Mouse (Mus musculus) liver, embryonic 11.5 days (tissue): ENCODE data around the gene Sept4. TPM values are rescaled to one million over a fixed set of nuclear protein-coding genes. Genes with fewer than 3 reads are reported as not detected.

Experiments
- ATAC-seq: fragments of 200-750 bp; cut with Nextera tagmentation; replicated peaks from 2 replicates; pipeline ENCODE4 v1.8.0; 2017; ENCODE audit warnings: moderate number of reproducible peaks, mild to moderate bottlenecking, moderate TSS enrichment, moderate library complexity; ENCODE audit not compliant: low FRiP score
- DNase-seq: peaks from one replicate; pipeline ENCODE4 v3.0.0-alpha.2; 2017; ENCODE audit warnings: low spot score
- H3K27ac ChIP-seq: fragments of 300-500 bp; sonication (generic); 2 replicates; pipeline ENCODE4 v1.5.1; 2014; ENCODE audit warnings: mild to moderate bottlenecking, low read depth, low read length, control low read depth
- H3K27me3 ChIP-seq: fragments of 300-500 bp; sonication (generic); replicated peaks from 2 replicates; pipeline ENCODE4 v1.6.1; 2014; ENCODE audit warnings: low read length, mixed read lengths; ENCODE audit not compliant: control insufficient read depth, insufficient read depth
- H3K36me3 ChIP-seq: fragments of 300-500 bp; sonication (generic); 2 replicates; pipeline ENCODE4 v1.6.1; 2014; ENCODE audit warnings: mild to moderate bottlenecking, low read length, moderate library complexity, mixed read lengths; ENCODE audit not compliant: control insufficient read depth, insufficient read depth
- H3K4me1 ChIP-seq: fragments of 300-500 bp; sonication (generic); replicated peaks from 2 replicates; pipeline ENCODE4 v1.6.1; 2014; ENCODE audit warnings: low read length, mixed read lengths; ENCODE audit not compliant: control insufficient read depth, insufficient read depth
- H3K4me2 ChIP-seq: fragments of 300-500 bp; sonication (generic); 2 replicates; pipeline ENCODE4 v1.6.1; 2014; ENCODE audit warnings: mild to moderate bottlenecking, control low read depth, moderate library complexity
- H3K4me3 ChIP-seq: fragments of 300-500 bp; sonication (generic); 2 replicates; pipeline ENCODE4 v1.5.1; 2014; ENCODE audit warnings: low read depth, low read length, control low read depth
- H3K9ac ChIP-seq: fragments of 300-500 bp; sonication (generic); 2 replicates; pipeline ENCODE4 v1.6.1; 2014; ENCODE audit warnings: low read depth, low read length, control low read depth
- H3K9me3 ChIP-seq: fragments of 300-500 bp; sonication (generic); 2 replicates; pipeline ENCODE4 v1.6.1; 2016; ENCODE audit warnings: low read length, inconsistent platforms, mixed read lengths; ENCODE audit not compliant: control insufficient read depth
- WGBS: fragments of 180-500 bp; shearing (Covaris S2); extraction: QIAGEN DNeasy Blood & Tissue Kit; methylation state at CpG from one replicate; pipeline ENCODE4 v1.1.7; 2014; 5-methylcytosine and 5-hydroxymethylcytosine counted together
- polyA plus RNA-seq: library from polyadenylated mRNA; unstranded; fragments of >200 nt; fragmentation: Nextera tagmentation; extraction: Ambion mirVana; gene quantifications from 2 replicates; pipeline ENCODE4 v1.2.1, GENCODE M21; 2014

The Sept4 gene
- polyA plus RNA-seq, 1 experiment from 2014 or later: 12.8 TPM

GRCm38 (mm10) chr11:87542906-87543305, 25.8 kb upstream of the Sept4 start:
- ATAC-seq (no peak), DNase-seq (no peak)
- Histone ChIP-seq H3K9me3 (no peaks in the 10 kb centered on the region), H3K9ac (no peak overlapping the region), H3K27ac (no peak overlapping the region), H3K4me1 (no peaks in the 10 kb centered on the region), H3K36me3 (no peaks in the 10 kb centered on the region), H3K4me2 (no peak overlapping the region), H3K4me3 (no peak overlapping the region), H3K27me3 (no peaks in the 10 kb centered on the region)
- 47% methylated on average over 3 of the region's 3 CpGs for WGBS

GRCm38 (mm10) chr11:87553342-87553741, 15.4 kb upstream of the Sept4 start:
- Histone ChIP-seq H3K4me3 (no peak overlapping the region), H3K27ac (no peak overlapping the region), H3K4me2 (no peak overlapping the region), H3K4me1 (no peaks in the 10 kb centered on the region; the same call in 1 of the 2 replicates), H3K9me3 (no peaks in the 10 kb centered on the region), H3K27me3 (no peaks in the 10 kb centered on the region), H3K9ac (no peak overlapping the region), H3K36me3 (no peaks in the 10 kb centered on the region)
- DNase-seq (no peak), ATAC-seq (no peak)
- 65% methylated on average over 4 of the region's 4 CpGs for WGBS

- H3K4me3 ChIP-seq: no peak overlapping the region
- H3K4me1 ChIP-seq: no peaks in the 10 kb centered on the region; the same call in 1 of the 2 replicates
- no peak overlapping the region for H3K4me2 ChIP-seq
- no peaks in the 10 kb centered on the region for H3K9me3 ChIP-seq
- 68% methylated on average over 5 of the region's 5 CpGs for WGBS
- H3K27me3 ChIP-seq: no peaks in the 10 kb centered on the region
- DNase-seq (no peak), ATAC-seq (no peak)
- no peaks in the 10 kb centered on the region for H3K36me3 ChIP-seq
- H3K9ac ChIP-seq: no peak overlapping the region
- no peak overlapping the region for H3K27ac ChIP-seq
Observed at GRCm38 (mm10) chr11:87554386-87554785, 14.3 kb upstream of the Sept4 start.

- WGBS: 35% methylated on average over 2 of the region's 2 CpGs
- Histone ChIP-seq H3K4me3 (no peak overlapping the region), H3K27ac (no peak overlapping the region), H3K4me1 (no peaks in the 10 kb centered on the region; the same call in 1 of the 2 replicates), H3K27me3 (no peaks in the 10 kb centered on the region), H3K9ac (0 out of 2 replicates have a peak overlapping the region, but pooled peaks have one; percentile 16), H3K36me3 (no peaks in the 10 kb centered on the region), H3K4me2 (no peak overlapping the region), H3K9me3 (no peaks in the 10 kb centered on the region)
- DNase-seq: no peak
- no peak for ATAC-seq
Observed at GRCm38 (mm10) chr11:87555106-87555703, 13.5 kb upstream of the Sept4 start.

GRCm38 (mm10) chr11:87561208-87561607, 7.5 kb upstream of the Sept4 start:
- ATAC-seq (no peak), DNase-seq (no peak)
- no peak overlapping the region for H3K9ac ChIP-seq
- 59% methylated on average over 6 of the region's 6 CpGs for WGBS
- H3K36me3 ChIP-seq: no peaks in the 10 kb centered on the region
- H3K4me3 ChIP-seq: no peak overlapping the region
- H3K4me1 ChIP-seq: no peaks in the 10 kb centered on the region; the same call in 1 of the 2 replicates
- H3K9me3 ChIP-seq: no peaks in the 10 kb centered on the region
- H3K27me3 ChIP-seq: no peaks in the 10 kb centered on the region
- H3K4me2 ChIP-seq: no peak overlapping the region
- H3K27ac ChIP-seq: no peak overlapping the region

- Histone ChIP-seq H3K27me3 (no peaks in the 10 kb centered on the region), H3K9me3 (no peaks in the 10 kb centered on the region), H3K4me3 (no peak within 1 kb of the TSS), H3K36me3 (no peaks in the 10 kb centered on the region), H3K27ac (no peak within 1 kb of the TSS), H3K9ac (no peak within 1 kb of the TSS), H3K4me1 (peaks cover 2% of the 10 kb centered on the region; the same call in 1 of the 2 replicates), H3K4me2 (no peak within 1 kb of the TSS)
- ATAC-seq (no peak), DNase-seq (no peak)
- 61% methylated on average over 3 of the region's 3 CpGs for WGBS
Observed at GRCm38 (mm10) chr11:87566501-87566900, 2.2 kb upstream of the Sept4 start, which contains the start of gene Gm11492. TSS of gene Gm11492 (plus strand) at chr11:87566653.

GRCm38 (mm10) chr11:87570743-87571142, 2.0 kb downstream of the Sept4 start:
- Histone ChIP-seq H3K9me3 (no peaks in the 10 kb centered on the region), H3K4me2 (no peak overlapping the region), H3K4me1 (peaks cover 2% of the 10 kb centered on the region; the same call in 1 of the 2 replicates), H3K4me3 (no peak overlapping the region), H3K9ac (no peak overlapping the region), H3K36me3 (no peaks in the 10 kb centered on the region), H3K27me3 (no peaks in the 10 kb centered on the region), H3K27ac (no peak overlapping the region)
- DNase-seq (no peak), ATAC-seq (no peak)
- WGBS: 47% methylated on average over 5 of the region's 5 CpGs

GRCm38 (mm10) chr11:87571361-87571950, 2.8 kb downstream of the Sept4 start:
- DNase-seq (no peak), ATAC-seq (no peak)
- no peak overlapping the region for H3K4me2 ChIP-seq
- WGBS: 89% methylated on average over 1 of the region's 1 CpGs
- no peak overlapping the region for H3K27ac ChIP-seq
- no peak overlapping the region for H3K4me3 ChIP-seq
- H3K27me3 ChIP-seq: no peaks in the 10 kb centered on the region
- no peaks in the 10 kb centered on the region for H3K36me3 ChIP-seq
- peaks cover 2% of the 10 kb centered on the region; the same call in 1 of the 2 replicates for H3K4me1 ChIP-seq
- H3K9ac ChIP-seq: no peak overlapping the region
- no peaks in the 10 kb centered on the region for H3K9me3 ChIP-seq

GRCm38 (mm10) chr11:87573751-87574150, 5.0 kb downstream of the Sept4 start:
- no peak overlapping the region for H3K9ac ChIP-seq
- ATAC-seq (no peak), DNase-seq (no peak)
- no peaks in the 10 kb centered on the region for H3K27me3 ChIP-seq
- 65% methylated on average over 7 of the region's 7 CpGs for WGBS
- H3K27ac ChIP-seq: no peak overlapping the region
- no peak overlapping the region for H3K4me2 ChIP-seq
- H3K4me3 ChIP-seq: no peak overlapping the region
- H3K36me3 ChIP-seq: no peaks in the 10 kb centered on the region
- H3K4me1 ChIP-seq: peaks cover 9% of the 10 kb centered on the region
- no peaks in the 10 kb centered on the region for H3K9me3 ChIP-seq
